Mouse (Mus musculus) forebrain, embryonic 11.5 days (tissue): Measurements from ENCODE around the gene Zscan21. TPM values are rescaled to one million over a fixed set of nuclear protein-coding genes. Genes with fewer than 3 reads are reported as not detected.

ENCODE experiments used
- ATAC-seq: fragments of 200-750 bp; cut with Nextera tagmentation; replicated peaks from 2 replicates; pipeline ENCODE4 v1.8.0; 2017; ENCODE audit warnings: moderate TSS enrichment; ENCODE audit not compliant: low FRiP score
- DNase-seq: peaks from one replicate; pipeline ENCODE4 v3.0.0-alpha.2; 2017; ENCODE audit warnings: low spot score
- H3K27ac ChIP-seq: fragments of 300-500 bp; sonication (generic); 2 replicates; pipeline ENCODE4 v1.5.1; 2014; ENCODE audit warnings: low read depth, low read length
- H3K27me3 ChIP-seq: fragments of 300-500 bp; sonication (generic); 2 replicates; pipeline ENCODE4 v1.6.1; 2014; ENCODE audit warnings: mild to moderate bottlenecking, low read length, mixed read lengths; ENCODE audit not compliant: control insufficient read depth, insufficient read depth
- H3K36me3 ChIP-seq: fragments of 300-500 bp; sonication (generic); 2 replicates; pipeline ENCODE4 v1.6.1; 2014; ENCODE audit warnings: mild to moderate bottlenecking, low read length, moderate library complexity, mixed read lengths; ENCODE audit not compliant: control insufficient read depth, insufficient read depth
- H3K4me1 ChIP-seq: fragments of 300-500 bp; sonication (generic); replicated peaks from 2 replicates; pipeline ENCODE4 v1.6.1; 2014; ENCODE audit warnings: low read length, mixed read lengths; ENCODE audit not compliant: control insufficient read depth, insufficient read depth
- H3K4me2 ChIP-seq: fragments of 300-500 bp; sonication (generic); 2 replicates; pipeline ENCODE4 v1.6.1; 2014; ENCODE audit warnings: low read depth, mild to moderate bottlenecking, low read length, moderate library complexity, mixed read lengths; ENCODE audit not compliant: severe bottlenecking
- H3K4me3 ChIP-seq: fragments of 300-500 bp; sonication (generic); 2 replicates; pipeline ENCODE4 v1.5.1; 2014; ENCODE audit warnings: low read depth, low read length
- H3K9ac ChIP-seq: fragments of 300-500 bp; sonication (generic); 2 replicates; pipeline ENCODE4 v1.6.1; 2014; ENCODE audit warnings: low read length
- H3K9me3 ChIP-seq: fragments of 300-500 bp; sonication (generic); 2 replicates; pipeline ENCODE4 v1.6.1; 2016; ENCODE audit warnings: low read length, mixed read lengths; ENCODE audit not compliant: control insufficient read depth
- WGBS: fragments of 180-500 bp; shearing (Covaris S2); extraction: QIAGEN DNeasy Blood & Tissue Kit; methylation state at CpG from one replicate; pipeline ENCODE4 v1.1.7; 2014; 5-methylcytosine and 5-hydroxymethylcytosine counted together
- polyA plus RNA-seq: library from polyadenylated mRNA; unstranded; fragments of >200 nt; fragmentation: Nextera tagmentation; extraction: Ambion mirVana; gene quantifications from 2 replicates; pipeline ENCODE4 v1.2.1, GENCODE M21; 2014

Zscan21 gene
- polyA plus RNA-seq, result 106 and 112 TPM in 2 replicates

DNA sequence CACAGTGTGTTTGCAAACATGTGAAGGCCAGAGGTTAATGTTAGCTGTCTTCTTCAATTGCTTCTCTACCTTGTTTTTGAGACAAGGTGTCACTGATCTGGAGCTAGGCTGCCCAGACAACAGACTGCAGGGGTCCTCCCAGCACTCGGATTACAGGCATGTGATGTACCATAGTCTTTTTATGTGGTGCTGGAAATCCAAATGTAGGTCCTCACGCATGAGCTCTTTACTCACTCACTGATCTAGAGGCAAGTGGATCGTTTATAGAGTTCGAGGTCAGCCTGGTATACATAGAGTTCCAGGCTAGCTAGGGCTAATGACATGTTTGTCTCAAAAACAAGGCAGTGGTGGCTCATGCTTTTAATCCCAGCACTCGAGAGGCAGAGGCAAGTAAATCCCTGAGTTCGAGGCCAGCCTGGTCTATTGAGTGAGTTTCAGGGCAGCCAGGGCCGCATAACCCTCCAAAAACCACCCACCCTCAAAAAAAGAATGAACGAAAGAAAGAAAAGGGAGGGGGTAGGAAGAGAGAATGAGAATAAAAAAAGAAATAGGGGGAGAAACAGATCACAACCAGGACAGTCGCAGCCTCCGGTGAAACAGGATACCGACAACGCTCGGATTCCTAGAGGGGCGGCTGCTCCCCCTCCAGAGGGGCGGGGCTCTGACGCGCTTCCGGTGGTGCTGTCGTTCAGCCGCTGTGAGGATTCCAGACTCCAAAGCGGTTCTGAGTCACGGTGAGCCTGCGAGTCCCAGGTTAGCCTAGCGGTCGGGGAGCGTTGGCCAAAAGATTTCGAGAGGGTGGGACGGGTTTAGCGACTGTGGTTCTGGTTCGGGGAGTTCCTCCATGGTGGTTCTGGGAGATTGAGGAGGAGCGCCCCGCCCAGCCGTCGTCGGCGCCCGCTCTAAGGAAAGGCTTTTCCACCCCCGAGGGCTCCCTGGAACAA lies at the start of gene Zscan21:
Gene Zscan21 (plus strand): TSS at position 649 of the 944 bp plus-strand sequence.
- 7% methylated on average over 38 of the region's 38 CpGs for WGBS
- Histone ChIP-seq H3K27ac (peak within 1 kb of the TSS; percentile 79), H3K9me3 (no peaks in the 10 kb centered on the region), H3K4me3 (peak within 1 kb of the TSS; percentile 67), H3K4me2 (peak within 1 kb of the TSS; percentile 63), H3K9ac (peak within 1 kb of the TSS; percentile 74), H3K27me3 (no peaks in the 10 kb centered on the region), H3K4me1 (no peaks in the 10 kb centered on the region), H3K36me3 (no peaks in the 10 kb centered on the region)
- ATAC-seq (peak; percentile 97), DNase-seq (peak; percentile 94)

DNA sequence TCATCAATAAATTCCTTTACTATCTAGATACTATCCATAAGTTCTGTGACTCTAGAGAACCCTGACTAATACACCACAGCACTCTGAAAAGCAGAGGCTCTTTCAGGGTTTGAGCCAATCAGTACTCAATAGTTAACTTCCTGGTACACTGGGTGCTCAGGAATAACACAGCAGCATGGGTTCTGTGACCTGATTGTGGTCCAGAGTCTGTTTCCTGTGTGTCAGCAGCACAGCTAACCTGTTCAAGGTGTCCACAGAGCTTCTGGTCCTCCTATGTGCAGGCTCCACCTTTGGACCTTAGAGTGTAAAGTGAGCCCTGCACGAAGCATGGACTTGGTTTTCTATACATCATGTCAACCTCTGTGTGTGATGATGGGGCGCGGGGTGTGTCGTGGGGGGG lies 42.9 kb upstream of the Zscan21 start:
- 86% methylated on average over 4 of the region's 4 CpGs for WGBS
- no peaks in the 10 kb centered on the region for H3K36me3 ChIP-seq
- ATAC-seq, result no peak

DNA sequence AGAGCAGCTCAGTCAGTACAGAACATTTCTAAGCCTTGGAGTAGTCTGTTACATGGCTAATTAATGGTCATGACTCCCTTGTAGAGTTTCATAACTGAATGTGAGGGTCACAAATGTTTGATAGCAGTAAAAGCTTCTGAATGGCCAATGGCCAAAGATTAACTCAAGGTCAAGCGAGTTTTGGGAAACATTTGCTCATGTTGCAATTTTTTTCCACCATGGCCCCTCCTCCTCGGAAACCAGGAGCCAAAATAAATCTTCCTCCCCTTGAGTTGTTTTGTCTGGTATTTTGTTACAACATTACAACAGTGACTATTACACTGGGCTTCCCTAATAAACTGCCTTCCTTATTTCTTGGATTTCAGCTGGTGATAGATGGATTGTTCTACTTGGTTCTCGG lies 41.0 kb upstream of the Zscan21 start:
- Histone ChIP-seq H3K27ac (no peak overlapping the region), H3K9ac (no peak overlapping the region)
- WGBS, result 78% methylated on average over 3 of the region's 3 CpGs

More for the DNA sequence above, 42.9 kb upstream of the Zscan21 start:
- DNase-seq, result no peak
- no peaks in the 10 kb centered on the region for H3K9me3 ChIP-seq
- no peak overlapping the region for H3K9ac ChIP-seq
- no peaks in the 10 kb centered on the region for H3K4me1 ChIP-seq
- H3K27me3 ChIP-seq, result no peaks in the 10 kb centered on the region
- H3K27ac ChIP-seq, result no peak overlapping the region
- no peak overlapping the region for H3K4me2 ChIP-seq
- no peak overlapping the region for H3K4me3 ChIP-seq

DNA sequence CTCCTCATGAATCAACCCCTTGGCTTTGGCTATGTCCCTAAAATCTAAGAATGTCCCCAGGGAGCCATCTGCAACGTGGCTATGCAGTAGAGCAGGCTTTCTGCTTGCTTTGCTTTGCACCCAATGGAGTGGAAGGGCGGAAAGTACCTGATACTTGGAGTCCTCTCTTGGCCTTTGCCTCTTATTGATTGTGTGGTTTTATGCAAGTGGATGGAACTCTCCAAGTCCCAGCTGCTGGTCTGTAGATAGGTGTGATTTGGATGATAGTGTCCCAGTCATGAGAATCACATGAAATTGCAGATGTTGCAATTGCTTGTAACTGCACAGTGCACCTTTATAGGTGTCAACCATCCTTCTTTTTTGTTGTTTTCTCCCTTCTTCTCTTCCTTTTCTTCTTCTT lies 40.6 kb upstream of the Zscan21 start:
- 50% methylated on average over 2 of the region's 2 CpGs for WGBS
- H3K4me2 ChIP-seq, result no peak overlapping the region
- no peaks in the 10 kb centered on the region for H3K9me3 ChIP-seq
- no peaks in the 10 kb centered on the region for H3K4me1 ChIP-seq
- ATAC-seq (no peak), DNase-seq (no peak)
- no peak overlapping the region for H3K4me3 ChIP-seq
- no peaks in the 10 kb centered on the region for H3K27me3 ChIP-seq
- no peak overlapping the region for H3K9ac ChIP-seq
- H3K36me3 ChIP-seq, result no peaks in the 10 kb centered on the region
- no peak overlapping the region for H3K27ac ChIP-seq

More for the DNA sequence above, 41.0 kb upstream of the Zscan21 start:
- Histone ChIP-seq H3K4me3 (no peak overlapping the region), H3K9me3 (no peaks in the 10 kb centered on the region), H3K4me2 (no peak overlapping the region), H3K4me1 (no peaks in the 10 kb centered on the region), H3K27me3 (no peaks in the 10 kb centered on the region), H3K36me3 (no peaks in the 10 kb centered on the region)
- ATAC-seq (no peak), DNase-seq (no peak)

DNA sequence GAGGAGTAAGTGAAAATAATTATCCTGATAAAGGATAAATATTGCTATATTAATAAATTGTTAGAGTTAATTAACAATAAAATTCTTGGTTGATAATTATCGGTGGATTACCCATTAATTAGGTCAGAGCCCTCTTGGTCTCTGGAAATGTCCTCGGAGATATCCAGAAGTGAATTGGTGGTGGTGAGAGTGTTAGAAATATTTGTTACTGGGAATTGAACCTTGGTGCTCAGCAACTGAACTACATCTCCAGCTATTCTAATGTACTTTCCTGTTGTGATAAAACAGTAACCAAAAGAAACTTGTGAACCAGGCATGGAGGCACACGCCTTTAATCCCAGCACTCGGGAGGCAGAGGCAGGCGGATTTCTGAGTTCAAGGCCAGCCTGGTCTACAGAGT lies 36.2 kb upstream of the Zscan21 start:
- DNase-seq, result no peak
- WGBS, result 88% methylated on average over 5 of the region's 5 CpGs
- no peaks in the 10 kb centered on the region for H3K27me3 ChIP-seq
- H3K27ac ChIP-seq, result no peak overlapping the region
- no peak for ATAC-seq
- no peaks in the 10 kb centered on the region for H3K4me1 ChIP-seq
- H3K9ac ChIP-seq, result no peak overlapping the region
- H3K4me2 ChIP-seq, result no peak overlapping the region
- no peaks in the 10 kb centered on the region for H3K9me3 ChIP-seq
- H3K4me3 ChIP-seq, result no peak overlapping the region
- H3K36me3 ChIP-seq, result no peaks in the 10 kb centered on the region

DNA sequence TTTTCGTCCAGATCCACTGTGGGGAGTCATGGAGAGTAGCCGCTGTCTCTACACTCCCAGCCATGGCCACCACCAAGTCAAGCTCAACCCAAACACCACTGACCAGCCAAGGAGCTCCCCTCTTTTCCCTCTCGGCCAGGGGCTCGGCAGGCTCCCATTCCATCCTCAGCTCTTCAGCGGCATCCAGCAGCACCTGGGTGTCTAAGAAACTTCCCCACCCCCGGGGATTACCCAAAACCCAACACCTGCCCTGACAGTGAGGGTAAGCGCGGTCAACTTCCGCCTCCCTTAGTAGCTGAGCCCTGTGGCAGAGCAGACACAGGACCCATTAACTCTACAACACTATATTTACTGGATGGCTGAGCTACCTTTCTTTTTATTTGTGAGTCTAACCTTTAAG lies 35.3 kb upstream of the Zscan21 start:
- WGBS, result 86% methylated on average over 9 of the region's 9 CpGs
- Histone ChIP-seq H3K27ac (no peak overlapping the region), H3K27me3 (no peaks in the 10 kb centered on the region), H3K4me2 (no peak overlapping the region), H3K36me3 (no peaks in the 10 kb centered on the region), H3K9me3 (no peaks in the 10 kb centered on the region), H3K4me3 (no peak overlapping the region), H3K4me1 (peaks cover 2% of the 10 kb centered on the region; the same call in 1 of the 2 replicates), H3K9ac (no peak overlapping the region)
- DNase-seq, result no peak
- no peak for ATAC-seq

DNA sequence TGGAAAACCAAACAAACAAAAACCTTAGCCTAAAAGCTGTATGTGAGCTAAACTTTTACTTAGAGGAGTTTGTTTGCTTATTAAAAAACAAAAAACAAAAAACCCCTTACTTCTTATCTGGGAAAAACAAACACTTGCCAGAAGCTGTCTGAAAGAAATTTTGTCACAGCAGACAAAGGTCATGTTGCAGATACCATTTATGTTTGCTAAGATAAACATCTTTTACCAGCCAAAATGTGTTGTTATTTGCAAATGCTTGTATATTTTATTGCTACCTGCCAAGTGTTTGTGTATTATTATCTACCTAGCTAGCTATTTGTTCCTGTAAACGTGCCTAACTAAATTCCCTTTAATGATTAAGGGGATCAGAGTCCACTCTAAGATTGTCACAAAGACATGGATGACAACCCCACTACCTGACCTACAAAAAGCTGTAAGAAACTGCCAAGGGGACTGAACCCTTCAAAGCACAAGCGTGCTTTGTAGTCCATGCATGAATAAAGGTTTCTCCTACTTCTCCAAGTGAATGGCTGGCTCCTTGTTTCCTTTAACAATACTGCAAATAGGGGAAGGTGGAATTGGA lies 33.3 kb upstream of the Zscan21 start:
- Histone ChIP-seq H3K27ac (no peak overlapping the region), H3K9me3 (no peaks in the 10 kb centered on the region), H3K4me1 (peaks cover 4% of the 10 kb centered on the region; the same call in 1 of the 2 replicates), H3K27me3 (no peaks in the 10 kb centered on the region), H3K9ac (no peak overlapping the region), H3K36me3 (no peaks in the 10 kb centered on the region; the same call in 1 of the 2 replicates), H3K4me2 (no peak overlapping the region), H3K4me3 (no peak overlapping the region)
- ATAC-seq (no peak), DNase-seq (no peak)
- 71% methylated on average over 2 of the region's 2 CpGs for WGBS

DNA sequence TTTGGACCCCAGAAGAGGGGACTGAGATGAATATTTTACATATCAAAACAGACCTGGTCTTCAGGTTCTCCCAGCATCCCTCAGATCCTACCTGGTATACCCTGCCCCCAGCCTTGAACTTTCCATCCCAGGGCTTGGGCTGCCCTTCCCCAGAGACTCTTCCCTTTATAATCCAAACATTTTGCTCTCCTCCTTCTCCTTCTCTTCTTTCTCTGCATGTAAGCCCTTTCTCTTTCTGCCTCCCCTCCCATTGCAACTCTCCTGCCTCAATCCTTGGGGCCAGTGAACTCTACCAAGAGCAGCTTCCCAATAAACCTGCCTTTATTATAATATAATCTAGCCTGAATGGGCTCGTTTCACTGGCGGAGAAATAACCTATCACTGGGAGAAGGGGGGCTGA lies 32.8 kb upstream of the Zscan21 start:
- DNase-seq, result no peak
- 89% methylated on average over 2 of the region's 2 CpGs for WGBS
- ATAC-seq, result no peak
- no peak overlapping the region for H3K9ac ChIP-seq
- H3K4me3 ChIP-seq, result no peak overlapping the region
- H3K27me3 ChIP-seq, result no peaks in the 10 kb centered on the region
- H3K4me1 ChIP-seq, result peaks cover 4% of the 10 kb centered on the region; the same call in 1 of the 2 replicates
- H3K9me3 ChIP-seq, result no peaks in the 10 kb centered on the region
- no peak overlapping the region for H3K27ac ChIP-seq
- H3K4me2 ChIP-seq, result no peak overlapping the region
- H3K36me3 ChIP-seq, result no peaks in the 10 kb centered on the region; the same call in 1 of the 2 replicates
